Mouse (Mus musculus) hindbrain, embryonic 14.5 days (tissue): ENCODE data around the gene Skp1a. TPM values are rescaled to one million over a fixed set of nuclear protein-coding genes. Genes with fewer than 3 reads are reported as not detected.

Source experiments
- ATAC-seq: fragments of 200-750 bp; cut with Nextera tagmentation; 2 replicates; pipeline ENCODE4 v1.8.0; 2017; ENCODE audit warnings: moderate number of reproducible peaks, mild to moderate bottlenecking, moderate TSS enrichment, moderate library complexity; ENCODE audit not compliant: low FRiP score
- DNase-seq: peaks from one replicate; pipeline ENCODE4 v3.0.0-alpha.2; 2015; ENCODE audit warnings: low spot score
- H3K27ac ChIP-seq: fragments of 300-500 bp; sonication (generic); 2 replicates; pipeline ENCODE4 v1.5.1; 2014; ENCODE audit warnings: mild to moderate bottlenecking, moderate library complexity
- H3K27me3 ChIP-seq: fragments of 300-500 bp; sonication (generic); 2 replicates; pipeline ENCODE4 v1.6.1; 2014; ENCODE audit warnings: mild to moderate bottlenecking, low read length, mixed read lengths; ENCODE audit not compliant: control insufficient read depth, insufficient read depth
- H3K36me3 ChIP-seq: fragments of 300-500 bp; sonication (generic); replicated peaks from 2 replicates; pipeline ENCODE4 v1.6.1; 2014; ENCODE audit not compliant: control insufficient read depth, insufficient read depth
- H3K4me1 ChIP-seq: fragments of 300-500 bp; sonication (generic); replicated peaks from 2 replicates; pipeline ENCODE4 v1.6.1; 2014; ENCODE audit warnings: antibody characterized with exemption, low read length, mixed read lengths; ENCODE audit not compliant: control insufficient read depth, insufficient read depth
- H3K4me2 ChIP-seq: fragments of 300-500 bp; sonication (generic); replicated peaks from 2 replicates; pipeline ENCODE4 v1.6.1; 2014; ENCODE audit warnings: mild to moderate bottlenecking, moderate library complexity
- H3K4me3 ChIP-seq: fragments of 300-500 bp; sonication (generic); replicated peaks from 2 replicates; pipeline ENCODE4 v1.5.1; 2014; ENCODE audit warnings: mild to moderate bottlenecking, low read length
- H3K9ac ChIP-seq: fragments of 300-500 bp; sonication (generic); 2 replicates; pipeline ENCODE4 v1.6.1; 2014
- H3K9me3 ChIP-seq: fragments of 300-500 bp; sonication (generic); 2 replicates; pipeline ENCODE4 v1.6.1; 2016; ENCODE audit warnings: low read length; ENCODE audit not compliant: control insufficient read depth
- WGBS: fragments of 180-500 bp; shearing (Covaris S2); extraction: QIAGEN DNeasy Blood & Tissue Kit; methylation state at CpG from one replicate; pipeline ENCODE4 v1.1.7; 2014; 5-methylcytosine and 5-hydroxymethylcytosine counted together
- polyA plus RNA-seq: library from polyadenylated mRNA; unstranded; fragments of >200 nt; fragmentation: Nextera tagmentation; extraction: Ambion mirVana; gene quantifications from 2 replicates; pipeline ENCODE4 v1.2.1, GENCODE M21; 2014

The Skp1a gene
- polyA plus RNA-seq, 1 experiment from 2014 or later = 1,059 TPM

DNA sequence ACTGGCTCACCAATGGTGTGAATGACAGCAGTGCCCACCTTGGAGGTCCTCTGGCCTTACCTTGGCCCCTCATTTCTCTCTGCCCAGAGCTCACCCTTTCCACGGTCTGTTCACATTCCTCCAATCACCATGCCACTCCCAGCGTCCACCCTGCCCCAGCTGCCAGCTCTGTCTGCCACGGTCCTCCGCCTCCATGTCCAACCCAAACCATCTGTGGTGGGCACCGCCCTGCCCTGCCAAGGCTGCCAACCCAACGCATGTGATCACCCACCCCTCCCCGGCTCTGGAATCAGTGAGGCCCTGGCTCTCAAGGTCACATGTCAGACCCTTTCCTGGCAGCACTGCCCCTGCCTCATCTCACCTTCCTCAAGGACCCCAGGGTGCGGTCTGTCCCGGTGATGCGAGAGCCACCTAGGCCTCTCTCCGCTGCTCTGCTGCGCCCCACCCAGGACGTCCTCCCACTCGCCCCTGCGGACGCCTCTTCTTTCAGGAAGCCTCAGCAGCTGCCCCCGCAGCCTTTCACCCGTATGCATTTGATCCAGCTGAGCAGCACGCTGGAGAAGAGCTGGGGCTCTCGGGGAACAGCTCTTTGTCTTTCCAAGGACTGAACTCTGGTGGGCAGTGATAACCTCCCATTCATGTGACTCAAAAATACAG is 42.8 kb downstream of the Skp1a start:
- Histone ChIP-seq H3K9me3 (no peaks in the 10 kb centered on the region), H3K4me1 (no peaks in the 10 kb centered on the region), H3K36me3 (no peaks in the 10 kb centered on the region), H3K4me3 (no peak overlapping the region), H3K4me2 (no peak overlapping the region), H3K27me3 (no peaks in the 10 kb centered on the region), H3K27ac (no peak overlapping the region), H3K9ac (no peak overlapping the region)
- 0 out of 2 replicates have a peak, but pooled peaks have one; percentile 55 for ATAC-seq
- 85% methylated on average over 20 of the region's 20 CpGs for WGBS
- no peak for DNase-seq

- Histone ChIP-seq H3K27ac (no peak overlapping the region), H3K9ac (no peak overlapping the region), H3K27me3 (no peaks in the 10 kb centered on the region), H3K36me3 (no peaks in the 10 kb centered on the region), H3K9me3 (no peaks in the 10 kb centered on the region), H3K4me3 (no peak overlapping the region), H3K4me1 (no peaks in the 10 kb centered on the region), H3K4me2 (no peak overlapping the region)
- DNase-seq = no peak
- 92% methylated on average over 8 of the region's 8 CpGs for WGBS
- ATAC-seq = no peak
Observed at GRCm38 (mm10) chr11:52275366-52275765, 43.6 kb downstream of the Skp1a start.

DNA sequence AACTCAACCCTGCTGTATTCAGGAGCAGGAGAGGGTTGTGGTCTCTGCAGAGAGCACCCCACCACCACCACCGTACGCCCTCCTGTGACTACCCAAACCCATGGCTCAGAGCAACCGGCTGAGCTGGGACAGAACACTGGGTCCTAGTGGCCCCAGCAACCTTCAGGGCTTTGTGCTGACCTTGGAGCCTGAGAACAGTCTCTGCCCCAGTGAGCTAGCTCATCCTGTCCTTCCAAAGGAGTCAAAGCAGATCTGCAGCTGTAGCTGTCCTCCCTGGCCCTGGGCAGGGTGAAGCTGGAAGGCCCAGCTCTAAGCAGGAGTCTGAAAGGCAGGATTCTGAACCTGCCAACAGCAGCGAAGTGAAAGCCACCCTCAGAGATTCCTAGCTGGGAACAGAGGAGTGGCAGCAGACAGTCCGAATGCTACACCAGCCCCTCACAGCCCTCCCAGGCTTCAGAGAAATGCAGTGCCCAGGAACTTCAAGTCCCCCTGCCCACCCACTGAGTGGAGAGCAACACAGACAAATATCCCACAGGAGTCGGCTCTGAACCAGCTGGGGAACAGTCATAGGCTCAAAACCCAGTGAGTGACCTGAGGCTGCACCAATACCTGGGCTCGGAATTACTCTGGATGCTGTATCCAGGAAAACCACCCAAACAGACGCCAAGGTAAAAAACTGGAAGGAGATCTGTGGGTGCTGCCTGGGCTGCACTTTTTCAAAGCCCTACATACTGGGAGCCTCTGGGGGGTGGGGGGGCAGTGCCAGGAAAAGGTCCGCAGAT is 44.2 kb downstream of the Skp1a start:
- H3K9ac ChIP-seq = no peak overlapping the region
- H3K27ac ChIP-seq = no peak overlapping the region
- ATAC-seq (no peak), DNase-seq (no peak)
- no peaks in the 10 kb centered on the region for H3K36me3 ChIP-seq
- H3K4me1 ChIP-seq = no peaks in the 10 kb centered on the region
- no peaks in the 10 kb centered on the region for H3K27me3 ChIP-seq
- no peak overlapping the region for H3K4me2 ChIP-seq
- WGBS = 84% methylated on average over 9 of the region's 9 CpGs
- no peak overlapping the region for H3K4me3 ChIP-seq
- no peaks in the 10 kb centered on the region for H3K9me3 ChIP-seq

DNA sequence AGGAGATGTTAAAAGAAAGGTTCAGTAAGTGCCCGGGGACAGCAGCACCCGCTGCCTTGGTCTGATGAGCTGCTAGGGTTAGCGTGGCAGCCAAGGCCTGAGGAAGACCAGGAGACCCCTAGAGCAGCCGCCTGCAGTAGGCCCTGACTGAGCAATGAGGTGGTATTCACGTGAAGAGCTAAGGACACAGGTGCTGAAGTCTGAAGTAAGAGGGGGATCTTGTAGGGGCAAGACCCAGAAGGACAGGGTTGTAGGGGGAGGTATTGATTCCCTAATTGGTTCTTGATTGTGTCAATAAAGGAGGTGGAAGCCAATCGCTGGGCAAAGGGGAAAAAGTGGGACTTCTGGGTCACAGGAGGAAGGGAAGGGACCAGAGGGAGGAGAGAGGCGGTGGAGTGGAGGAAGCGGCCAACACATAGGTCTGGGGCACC is 45.2 kb downstream of the Skp1a start:
- Histone ChIP-seq H3K9ac (no peak overlapping the region), H3K36me3 (no peaks in the 10 kb centered on the region), H3K27me3 (peaks cover 3% of the 10 kb centered on the region), H3K27ac (no peak overlapping the region), H3K9me3 (no peaks in the 10 kb centered on the region), H3K4me2 (no peak overlapping the region), H3K4me3 (no peak overlapping the region), H3K4me1 (no peaks in the 10 kb centered on the region)
- DNase-seq (no peak), ATAC-seq (no peak)
- 94% methylated on average over 8 of the region's 8 CpGs for WGBS

DNA sequence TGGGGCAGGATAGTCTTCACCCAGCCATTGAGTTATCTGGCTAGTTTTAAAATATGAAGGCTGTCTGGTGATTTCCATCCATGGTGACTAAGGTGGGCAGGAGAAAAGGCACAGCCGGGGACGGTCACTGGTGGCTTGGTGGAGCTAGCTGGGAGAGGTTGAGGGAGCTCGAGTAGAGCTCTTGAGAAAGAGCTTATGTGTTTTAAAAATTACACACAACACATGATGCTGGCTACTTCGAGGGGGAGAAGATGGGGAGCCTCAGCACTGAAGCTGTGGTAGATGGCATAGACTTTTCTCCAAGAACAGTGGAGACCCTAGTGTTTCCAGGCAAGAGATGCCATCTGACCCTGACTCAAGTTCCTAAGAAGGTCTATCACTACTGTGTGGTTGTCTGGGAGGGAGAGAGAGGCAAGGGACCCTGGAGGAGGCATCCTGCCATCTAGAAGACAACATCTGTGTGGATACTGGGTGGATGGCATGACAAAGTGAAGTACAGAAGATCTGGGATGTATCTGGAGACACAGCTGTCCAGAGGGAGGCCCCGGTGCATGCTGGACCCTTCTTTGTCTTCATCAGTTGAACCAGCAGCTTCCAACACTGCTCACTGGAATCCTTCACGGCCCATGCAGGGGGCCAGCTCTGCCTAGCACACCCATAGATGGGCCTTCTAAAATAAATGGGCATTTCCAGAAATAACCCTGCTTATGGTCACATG is 45.8 kb downstream of the Skp1a start:
- Histone ChIP-seq H3K9ac (no peak overlapping the region), H3K4me2 (no peak overlapping the region), H3K4me1 (0 out of 2 replicates have a peak, but pooled peaks cover under 1% of the 10 kb centered on the region), H3K9me3 (no peaks in the 10 kb centered on the region), H3K36me3 (no peaks in the 10 kb centered on the region), H3K27me3 (peaks cover 9% of the 10 kb centered on the region), H3K4me3 (no peak overlapping the region), H3K27ac (no peak overlapping the region)
- WGBS = 92% methylated on average over 6 of the region's 6 CpGs
- DNase-seq = no peak
- ATAC-seq = no peak

- no peaks in the 10 kb centered on the region for H3K9me3 ChIP-seq
- 94% methylated on average over 3 of the region's 3 CpGs for WGBS
- no peak overlapping the region for H3K9ac ChIP-seq
- H3K4me3 ChIP-seq = no peak overlapping the region
- peaks cover 12% of the 10 kb centered on the region for H3K27me3 ChIP-seq
- no peaks in the 10 kb centered on the region for H3K36me3 ChIP-seq
- ATAC-seq (no peak), DNase-seq (no peak)
- no peak overlapping the region for H3K4me2 ChIP-seq
- H3K27ac ChIP-seq = no peak overlapping the region
- 0 out of 2 replicates have a peak, but pooled peaks cover 5% of the 10 kb centered on the region for H3K4me1 ChIP-seq
Observed at GRCm38 (mm10) chr11:52278164-52278563, 46.4 kb downstream of the Skp1a start.

DNA sequence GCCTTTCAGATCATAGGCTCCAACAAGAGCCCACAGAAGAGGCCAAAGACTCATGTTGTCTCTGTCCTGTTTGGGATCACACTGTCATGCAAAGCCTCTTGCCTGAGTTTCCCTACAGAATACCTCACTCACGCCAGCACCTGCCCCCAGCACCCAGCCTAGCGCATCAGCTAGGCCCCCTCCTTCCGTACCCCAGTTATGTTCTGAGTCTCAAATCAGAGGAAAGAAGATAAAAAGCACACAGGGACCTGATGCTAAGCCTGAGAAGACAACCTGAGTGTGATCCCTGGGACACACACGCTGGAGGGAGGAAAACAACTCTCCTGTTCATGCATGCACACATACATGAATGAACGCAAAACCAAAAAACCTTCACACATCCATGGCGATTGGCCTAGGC is 47.2 kb downstream of the Skp1a start:
- no peak overlapping the region for H3K9ac ChIP-seq
- ATAC-seq (no peak), DNase-seq (no peak)
- H3K27me3 ChIP-seq = peaks cover 18% of the 10 kb centered on the region
- H3K4me1 ChIP-seq = peaks cover 9% of the 10 kb centered on the region
- WGBS = 96% methylated on average over 6 of the region's 6 CpGs
- H3K27ac ChIP-seq = no peak overlapping the region
- no peak overlapping the region for H3K4me3 ChIP-seq
- H3K4me2 ChIP-seq = no peak overlapping the region
- H3K9me3 ChIP-seq = no peaks in the 10 kb centered on the region
- H3K36me3 ChIP-seq = no peaks in the 10 kb centered on the region

DNA sequence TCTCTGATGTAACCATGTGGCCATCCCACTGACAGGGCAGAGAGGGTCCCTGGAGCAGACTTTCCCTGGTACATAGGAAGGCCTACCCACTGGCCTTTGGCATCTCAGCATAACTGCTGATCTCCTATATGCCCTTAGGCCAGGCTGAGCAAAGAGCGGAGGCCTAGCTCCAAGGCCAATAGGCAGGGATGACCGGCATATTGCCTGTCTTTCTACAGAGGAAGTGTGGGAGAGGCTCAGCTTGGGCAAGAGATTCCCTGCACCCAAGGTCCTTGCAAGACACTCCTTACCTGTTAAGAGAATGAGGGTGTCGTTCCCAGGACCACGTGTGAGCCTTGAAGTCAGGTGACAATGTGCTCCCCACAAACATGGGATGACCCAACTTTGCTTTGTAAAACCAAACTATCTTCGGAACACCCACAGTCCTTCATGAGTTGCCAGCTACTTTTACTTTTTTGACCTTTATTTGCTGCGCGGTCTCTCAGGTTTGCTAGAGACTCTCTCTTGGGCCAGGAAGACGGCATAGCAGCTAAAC is 47.9 kb downstream of the Skp1a start:
- H3K4me2 ChIP-seq = no peak overlapping the region
- H3K4me1 ChIP-seq = peaks cover 15% of the 10 kb centered on the region
- no peaks in the 10 kb centered on the region for H3K9me3 ChIP-seq
- ATAC-seq (no peak), DNase-seq (no peak)
- H3K27me3 ChIP-seq = peaks cover 25% of the 10 kb centered on the region
- no peak overlapping the region for H3K4me3 ChIP-seq
- H3K9ac ChIP-seq = no peak overlapping the region
- H3K36me3 ChIP-seq = no peaks in the 10 kb centered on the region
- WGBS = 95% methylated on average over 8 of the region's 8 CpGs
- H3K27ac ChIP-seq = no peak overlapping the region
